Mouse (Mus musculus) yolk sac, embryonic 10.5 days (tissue): Measurements from ENCODE around the gene Arntl2.
"Not testable (repeated sequence)": the region's sequence is repeated elsewhere in the genome, so short reads cannot be mapped to it uniquely, and the experiment has no call there.

Experiments used
- DNase-seq: peaks from one replicate; pipeline ENCODE4 v3.0.0-alpha.2; 2017; ENCODE audit warnings: low spot score

Gene Arntl2

DNA sequence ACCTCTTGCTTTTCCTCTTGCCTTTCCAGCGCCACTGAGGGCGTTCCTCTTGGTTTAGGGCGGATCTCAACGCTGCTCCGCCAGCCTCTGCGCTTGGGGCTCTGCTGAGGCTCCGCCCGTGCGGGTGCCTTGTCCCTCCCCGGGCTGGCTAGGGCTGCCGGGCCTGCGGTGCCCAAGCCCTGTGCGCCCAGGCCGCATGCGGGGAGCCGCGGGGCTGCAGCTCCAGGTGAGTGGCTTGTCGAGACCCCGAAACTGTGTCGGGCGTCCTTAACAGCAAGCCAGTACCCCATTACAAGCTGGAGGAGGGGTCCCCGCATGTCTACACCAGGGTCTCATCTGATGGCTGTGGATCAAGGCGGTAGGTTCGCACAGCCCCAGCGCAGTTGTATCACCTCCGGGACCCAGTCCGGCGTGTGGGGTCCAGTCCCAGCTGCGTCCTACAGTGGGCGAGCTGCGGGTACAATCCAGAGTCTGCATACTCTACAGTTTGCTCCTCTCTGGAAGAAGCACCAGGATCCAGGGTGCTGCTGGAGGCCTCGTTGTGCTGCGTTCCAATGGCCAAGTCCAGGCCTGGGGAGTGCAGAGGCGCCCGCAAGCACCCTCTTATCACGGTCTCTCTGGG is at the start of gene Arntl2:
TSS of gene Arntl2 (plus strand) at position 132 of the 622 bp plus-strand sequence.
- peak; percentile 75 for DNase-seq

DNA sequence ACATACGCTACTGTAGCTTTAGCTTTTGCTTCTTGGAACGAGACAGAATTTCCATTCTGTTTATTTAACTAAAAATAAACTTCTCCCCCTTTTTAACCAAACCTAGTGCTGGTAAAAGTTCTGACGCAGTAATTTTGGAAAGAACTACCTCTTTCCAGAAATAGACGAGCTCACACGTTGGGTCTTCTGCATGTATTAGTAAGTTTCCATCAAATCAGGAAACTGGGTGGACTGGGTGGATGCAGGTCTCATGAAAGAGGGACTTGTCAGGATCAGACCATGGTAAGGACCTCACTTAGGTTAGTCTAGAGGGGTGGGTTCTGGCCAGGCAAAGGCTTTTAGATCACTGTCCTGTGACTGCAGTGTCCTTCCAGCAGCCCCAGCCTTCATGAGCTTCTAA is 49.3 kb upstream of the Arntl2 start:
- no peak for DNase-seq

DNA sequence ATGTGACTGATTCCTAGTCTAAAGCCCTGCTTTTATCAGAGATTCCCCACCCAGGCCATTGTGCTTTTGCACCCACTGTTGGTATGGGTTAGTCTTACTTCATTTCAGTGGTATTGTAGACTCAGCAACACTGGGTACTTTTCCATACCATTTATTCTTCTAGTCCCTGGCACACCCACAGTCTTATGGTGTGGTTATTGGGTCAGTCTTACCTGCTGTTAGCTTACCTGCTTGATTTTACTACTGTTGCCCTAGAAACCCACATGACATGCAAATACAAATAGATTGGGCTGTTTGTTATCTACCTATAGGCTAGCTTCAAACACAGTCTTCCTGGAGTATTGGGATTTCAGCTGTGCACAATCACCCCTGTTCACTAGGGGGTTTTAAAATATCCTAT is 48.8 kb upstream of the Arntl2 start:
- DNase-seq = no peak

DNA sequence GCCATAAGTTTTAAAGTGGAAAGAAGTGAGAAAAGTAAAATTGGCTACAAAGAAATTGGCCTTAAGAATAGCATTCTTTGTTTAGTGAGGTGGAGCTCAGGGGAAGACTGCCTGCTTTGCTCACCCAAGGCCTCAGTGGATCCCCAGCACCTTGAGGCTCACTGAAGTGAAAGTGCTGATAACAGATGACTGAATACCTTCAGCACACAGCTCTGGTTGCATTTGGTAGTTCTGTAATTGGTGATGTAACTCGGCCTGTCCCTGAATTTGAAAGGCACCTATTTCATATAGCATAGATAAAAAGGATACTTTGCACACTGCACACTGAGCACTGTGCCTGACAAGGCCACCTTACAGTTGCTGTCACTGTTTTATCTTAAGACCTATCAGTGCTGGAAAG is 47.6 kb upstream of the Arntl2 start:
- DNase-seq = no peak

DNA sequence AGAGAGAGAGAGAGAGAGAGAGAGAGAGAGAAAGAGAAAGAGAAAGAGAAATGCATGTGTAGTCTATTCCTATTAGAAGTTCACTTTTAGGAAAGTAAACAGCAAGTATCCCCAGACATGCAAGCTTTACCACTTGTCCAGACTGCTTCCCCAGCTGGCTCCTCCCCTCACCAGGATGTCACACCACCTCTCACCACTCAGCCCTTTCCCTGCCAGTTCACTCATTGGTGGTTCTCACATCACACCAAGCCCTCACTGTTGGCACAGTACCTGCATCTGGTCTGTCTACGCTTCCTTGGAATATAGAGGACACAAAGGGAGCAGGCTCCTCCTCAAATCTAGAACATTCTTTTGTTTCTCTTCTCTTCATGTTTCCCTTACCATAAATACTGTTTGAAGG is 44.2 kb upstream of the Arntl2 start:
- DNase-seq = no peak

DNA sequence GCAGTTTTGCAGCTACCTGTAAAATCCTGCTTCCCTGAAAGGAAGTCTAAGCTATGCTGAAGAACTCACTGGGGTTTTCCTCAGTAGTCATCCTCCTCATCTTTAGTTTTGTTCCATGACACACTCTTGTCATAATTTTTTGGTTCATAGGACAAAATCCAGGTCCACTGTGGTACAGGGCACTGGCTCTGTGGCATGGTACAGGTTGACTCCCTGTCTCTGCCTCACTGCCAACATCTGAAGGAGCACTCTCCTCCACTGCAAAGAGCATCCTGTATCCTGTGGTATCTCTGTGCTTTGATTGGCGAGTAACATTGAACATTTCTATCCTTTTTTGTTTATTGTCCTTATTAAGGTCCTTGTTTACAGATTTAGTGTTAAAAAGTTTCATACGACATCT is 43.7 kb upstream of the Arntl2 start:
- no peak for DNase-seq

- no peak for DNase-seq
Observed at GRCm38 (mm10) chr6:146752612-146753011, 43.2 kb upstream of the Arntl2 start.

DNA sequence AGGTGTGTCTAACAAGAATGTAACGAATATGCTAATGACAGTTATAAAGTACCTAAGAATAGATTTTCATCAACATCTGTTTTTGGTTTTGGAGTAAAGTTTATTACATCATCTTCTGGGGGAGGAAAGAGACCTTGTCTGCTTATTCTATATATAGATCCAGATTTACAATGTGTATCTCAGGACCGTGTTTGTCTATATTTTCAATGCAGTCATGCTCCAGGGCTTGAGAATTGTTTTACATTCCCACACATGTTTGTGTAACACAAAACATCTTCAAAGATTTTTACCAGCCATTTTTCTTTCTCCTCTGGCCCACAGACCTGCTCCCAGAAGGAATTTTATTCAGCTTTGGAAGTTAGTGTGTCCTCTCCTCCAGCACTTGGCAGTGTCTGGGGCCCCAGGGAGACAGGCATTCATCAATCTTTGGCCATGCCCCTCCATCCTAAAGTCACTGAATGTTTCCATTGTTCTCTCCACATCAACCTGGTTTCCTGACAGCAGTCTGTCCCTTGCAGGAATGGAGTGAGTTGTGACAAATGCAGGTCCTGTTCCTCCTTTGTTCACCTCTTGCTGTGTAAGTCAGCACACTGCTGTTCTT is 42.2 kb upstream of the Arntl2 start:
- no peak for DNase-seq

DNA sequence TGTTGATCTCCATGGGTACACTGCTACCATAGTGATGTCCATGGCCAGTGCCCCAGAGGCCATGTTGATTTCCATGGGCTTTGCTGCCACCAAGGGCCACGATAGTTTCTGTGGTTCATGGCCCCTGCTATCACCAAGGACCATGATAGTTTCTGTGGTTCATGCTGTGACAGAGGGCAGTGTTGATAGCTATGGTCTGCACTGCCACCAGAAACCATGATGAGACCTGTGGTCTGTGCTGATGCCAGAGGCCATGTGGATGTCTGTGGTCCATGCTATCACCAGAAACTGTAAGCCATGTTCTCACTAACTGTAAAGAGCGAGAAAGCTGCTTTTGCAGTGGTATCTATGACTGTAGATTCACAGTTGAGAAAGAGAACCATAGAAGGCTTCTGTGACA is 40.7 kb upstream of the Arntl2 start:
- DNase-seq = no peak

DNA sequence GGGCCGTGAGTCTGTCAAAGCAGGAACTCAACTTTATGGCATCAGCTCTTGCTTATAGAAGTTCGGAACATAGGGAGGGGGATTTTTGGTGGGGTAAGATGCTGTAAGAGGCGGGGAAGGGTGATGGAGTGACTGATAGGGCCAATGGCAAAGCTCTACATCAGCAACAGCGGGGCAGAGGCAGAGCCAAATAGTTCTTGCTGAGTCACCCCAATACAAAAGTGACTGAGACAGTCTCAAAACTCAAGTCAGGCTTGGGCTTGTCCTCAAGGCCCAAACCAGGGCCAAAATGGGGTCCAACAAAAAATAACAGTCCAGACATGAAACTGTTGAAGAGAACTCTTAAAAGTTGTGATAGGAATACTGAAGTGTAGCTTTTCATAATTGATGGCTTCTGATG is 40.2 kb upstream of the Arntl2 start:
- DNase-seq = no peak

DNA sequence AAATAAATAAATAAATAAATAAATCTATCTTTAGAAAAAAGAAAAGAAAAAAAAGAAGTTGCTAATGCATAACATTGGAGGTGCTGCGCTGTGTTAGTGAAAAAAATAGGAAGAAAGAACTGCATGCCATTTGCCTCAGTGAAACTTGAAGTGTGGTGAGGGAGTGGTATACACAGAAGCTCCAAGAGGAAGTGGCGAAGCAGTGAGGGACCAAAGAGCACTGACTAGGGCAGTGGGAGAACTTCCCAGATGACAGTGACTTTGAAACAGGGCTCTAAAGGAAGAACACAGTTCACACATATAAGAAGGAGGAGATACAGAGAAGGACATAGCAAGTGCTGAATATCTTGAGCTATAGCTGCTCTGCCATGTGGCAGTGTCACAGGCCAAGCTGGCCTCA is 36.8 kb upstream of the Arntl2 start:
- no peak for DNase-seq

- no peak for DNase-seq
Observed at GRCm38 (mm10) chr6:146760022-146760421, 35.8 kb upstream of the Arntl2 start.

DNA sequence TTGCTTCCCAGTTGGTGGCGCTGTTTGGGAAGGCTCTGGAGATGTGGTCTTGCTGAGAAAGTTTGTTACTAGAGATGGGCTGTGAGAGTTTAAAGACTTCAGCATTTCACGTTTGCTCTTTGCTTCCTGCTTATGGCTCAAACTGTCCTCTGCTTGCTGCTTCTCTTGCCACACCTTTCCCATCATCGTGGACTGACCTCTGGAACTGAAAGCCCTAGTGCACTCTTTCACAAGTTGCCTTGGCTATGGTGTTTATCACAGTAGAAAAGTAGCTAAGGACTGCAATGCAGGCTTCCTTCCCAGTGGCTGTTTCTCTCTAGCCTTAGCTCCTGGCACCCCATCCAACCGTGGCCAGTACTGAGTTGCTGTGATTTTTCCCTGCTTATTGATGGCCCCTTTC is 35.1 kb upstream of the Arntl2 start:
- DNase-seq = no peak

DNA sequence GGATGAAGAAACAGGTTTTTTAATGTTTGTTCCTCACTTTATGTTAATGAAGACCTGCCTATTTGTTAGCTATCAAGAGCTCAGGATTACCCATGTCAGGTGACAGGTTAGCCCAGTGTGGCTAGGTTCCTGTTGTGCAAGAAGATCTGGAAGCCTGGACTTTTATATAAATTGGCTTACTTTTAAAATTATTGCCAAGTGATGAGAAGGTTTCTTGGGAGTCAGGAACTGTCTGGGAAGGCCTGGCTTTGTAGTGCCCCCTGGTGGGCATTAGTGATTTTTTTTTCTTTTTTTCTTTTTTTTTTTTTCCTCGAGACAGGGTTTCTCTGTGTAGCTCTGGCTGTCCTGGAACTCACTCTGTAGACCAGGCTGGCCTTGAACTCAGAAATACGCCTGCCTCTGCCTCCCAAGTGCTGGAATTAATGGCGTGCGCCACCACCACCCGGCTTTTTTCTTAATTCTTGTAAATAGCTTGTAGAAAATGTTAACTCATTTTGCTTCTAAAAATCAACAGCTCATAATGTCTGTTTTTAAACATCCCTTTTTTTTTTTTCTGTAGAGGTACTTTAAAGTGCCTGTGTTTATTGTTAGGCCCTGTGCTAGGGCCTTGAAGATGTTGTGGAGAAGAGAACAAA is 33.5 kb upstream of the Arntl2 start:
- DNase-seq = no peak

- no peak for DNase-seq
Observed at GRCm38 (mm10) chr6:146764593-146764992, 31.3 kb upstream of the Arntl2 start.

DNA sequence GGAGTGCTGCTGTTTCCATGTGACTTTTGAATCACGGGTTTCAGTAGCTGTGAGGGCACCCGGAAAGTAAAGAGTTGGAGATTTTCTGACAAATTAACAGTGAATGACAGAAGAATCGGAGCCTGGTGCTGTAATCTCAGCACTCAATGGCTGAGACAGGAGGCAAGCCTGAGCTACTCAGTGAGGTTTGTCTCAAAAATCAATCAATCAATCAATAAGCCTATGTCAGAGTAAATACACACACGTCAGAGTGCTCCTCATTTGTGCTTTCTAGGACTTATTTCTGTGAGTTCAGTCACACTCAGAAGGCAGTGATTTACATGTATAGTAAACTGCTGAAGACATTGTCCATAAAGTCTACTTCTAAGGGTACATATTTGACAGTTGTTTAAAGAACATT is 30.6 kb upstream of the Arntl2 start:
- DNase-seq = no peak

- no peak for DNase-seq
Observed at GRCm38 (mm10) chr6:146768813-146769404, 26.9 kb upstream of the Arntl2 start.

- DNase-seq = no peak
Observed at GRCm38 (mm10) chr6:146770005-146770745, 25.7 kb upstream of the Arntl2 start.

DNA sequence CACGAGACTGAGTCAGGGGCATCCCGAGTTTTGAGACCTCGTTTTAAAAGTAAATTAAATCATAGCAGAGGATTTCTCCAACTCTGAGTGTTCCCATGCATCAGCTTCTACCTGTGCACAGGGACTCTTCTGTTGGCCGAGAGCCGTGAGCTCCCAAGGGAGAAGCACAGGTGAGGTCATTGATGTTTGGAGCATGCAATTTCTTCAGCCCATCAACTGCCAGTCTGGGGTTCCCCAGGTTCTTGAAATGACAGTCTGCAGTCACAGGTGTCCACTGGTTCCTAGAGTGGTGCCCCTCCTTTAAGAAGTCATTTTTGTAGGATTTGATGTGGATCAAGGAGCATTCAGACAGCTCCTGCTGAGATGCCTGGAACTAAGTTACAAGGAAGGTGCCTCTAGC is 25.0 kb upstream of the Arntl2 start:
- DNase-seq = no peak

- DNase-seq = not testable (repeated sequence)
Observed at GRCm38 (mm10) chr6:146775864-146776263, 20.0 kb upstream of the Arntl2 start.

DNA sequence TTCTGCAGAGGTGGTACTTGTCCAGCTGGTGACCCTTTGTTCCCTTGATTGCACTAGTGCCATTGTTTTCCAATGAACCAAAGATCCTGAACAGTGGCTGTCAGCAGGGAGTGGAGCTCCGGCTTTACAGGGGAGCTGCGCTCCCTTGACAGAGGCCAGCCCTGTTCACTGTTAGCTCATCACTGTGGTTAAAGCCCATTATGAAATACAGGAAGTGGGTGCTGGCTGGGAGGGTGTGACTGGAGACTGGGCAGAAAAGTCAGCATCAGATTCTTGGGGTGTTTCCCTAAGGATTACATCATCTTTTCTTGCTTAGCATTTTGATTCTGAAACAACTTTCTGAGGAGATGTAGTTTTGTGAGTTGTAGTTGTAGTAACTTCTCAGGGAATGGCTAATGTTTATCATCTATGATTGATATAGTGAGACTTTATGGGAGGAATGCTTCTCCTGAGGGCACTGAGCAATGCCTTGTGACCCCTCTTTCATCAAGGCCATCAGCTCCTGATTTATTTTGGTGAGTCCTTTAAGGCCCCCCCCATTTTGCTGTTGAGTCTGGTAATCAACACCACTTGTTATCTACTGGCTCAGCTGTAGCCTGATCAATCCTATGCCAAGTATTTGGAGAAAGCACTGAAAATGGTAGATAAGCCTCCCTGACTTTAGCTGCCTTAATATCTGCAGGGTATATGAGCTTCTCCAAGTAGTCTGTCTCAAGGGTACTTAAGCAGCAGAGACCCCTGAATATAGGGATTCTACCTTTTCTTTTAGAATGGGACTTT is 19.1 kb upstream of the Arntl2 start:
- no peak for DNase-seq

GRCm38 (mm10) chr6:146778055-146778454 is 17.8 kb upstream of the Arntl2 start:
- no peak for DNase-seq
